Mouse (Mus musculus) cerebellum, adult 2 months (tissue): ENCODE results near the gene Homer1. TPM values are rescaled to one million over a fixed set of nuclear protein-coding genes. Genes with fewer than 3 reads are reported as not detected.

ENCODE experiments used
- DNase-seq, 2 experiments: peaks; one replicate each; pipeline ENCODE4 v3.0.0; 2021
- H3K27ac ChIP-seq: fragments of 200-500 bp; 2 replicates; pipeline ENCODE4 v1.5.1; 2012; ENCODE audit warnings: low read length, control low read depth, inconsistent platforms; ENCODE audit not compliant: insufficient read depth
- H3K27me3 ChIP-seq: fragments of 200-500 bp; 2 replicates; pipeline ENCODE4 v1.6.1; 2012; ENCODE audit warnings: inconsistent platforms, mild to moderate bottlenecking, low read length, moderate library complexity; ENCODE audit not compliant: control insufficient read depth, insufficient read depth
- H3K4me1 ChIP-seq: fragments of 200-500 bp; 2 replicates; pipeline ENCODE4 v1.6.1; 2011; ENCODE audit warnings: low read length; ENCODE audit not compliant: control insufficient read depth, insufficient read depth
- H3K4me3 ChIP-seq: fragments of 200-500 bp; replicated peaks from 2 replicates; pipeline ENCODE3; 2011; ENCODE audit warnings: mild to moderate bottlenecking, low read depth, low read length, control low read depth; ENCODE audit not compliant: insufficient read depth
- CTCF ChIP-seq: fragments of 200-500 bp; IDR thresholded peaks from 2 replicates; pipeline ENCODE4 v1.5.1; 2011; ENCODE audit warnings: low read depth, mild to moderate bottlenecking, control low read depth, low read length, moderate library complexity, borderline replicate concordance; ENCODE audit not compliant: insufficient read depth
- POLR2A ChIP-seq: fragments of 200-500 bp; IDR thresholded peaks from 2 replicates; pipeline ENCODE4 v1.6.1; 2011; ENCODE audit warnings: low read length, control low read depth, borderline replicate concordance; ENCODE audit not compliant: insufficient read depth
- WGBS: fragments of 180-500 bp; shearing (Covaris S2); methylation state at CpG from one replicate; pipeline ENCODE4 v1.1.7; 2018; 5-methylcytosine and 5-hydroxymethylcytosine counted together
- polyA plus RNA-seq: library from polyadenylated mRNA; depleted of rRNA; stranded (reverse); fragments of >200 nt; gene quantifications from 2 replicates; pipeline ENCODE4 v1.2.3, GENCODE M21; 2012; rRNA removed

Gene Homer1
- polyA plus RNA-seq, 1 experiment, result 15.7 TPM

- WGBS, result 94% methylated on average over 5 of the region's 5 CpGs
- TF ChIP-seq CTCF, result no peak
- no peak for TF ChIP-seq POLR2A
- Histone ChIP-seq H3K4me1 (no peaks in the 10 kb centered on the region; the same call in none of the 2 replicates), H3K27me3 (no peaks in the 10 kb centered on the region), H3K4me3 (no peak overlapping the region), H3K27ac (no peak overlapping the region)
- DNase-seq, result no peak
Measured at GRCm38 (mm10) chr13:93415055-93415454, 115.6 kb downstream of the Homer1 start.

- Histone ChIP-seq H3K27me3 (no peaks in the 10 kb centered on the region), H3K4me1 (no peaks in the 10 kb centered on the region; the same call in none of the 2 replicates), H3K4me3 (no peak overlapping the region), H3K27ac (no peak overlapping the region)
- TF ChIP-seq CTCF (no peak), POLR2A (no peak)
- no peak for DNase-seq
- 91% methylated on average over 2 of the region's 2 CpGs for WGBS
Measured at GRCm38 (mm10) chr13:93418292-93418691, 118.9 kb downstream of the Homer1 start.

- H3K4me3 ChIP-seq, result no peak overlapping the region
- no peaks in the 10 kb centered on the region; the same call in none of the 2 replicates for H3K4me1 ChIP-seq
- no peaks in the 10 kb centered on the region for H3K27me3 ChIP-seq
- 27% methylated on average over 2 of the region's 2 CpGs for WGBS
- DNase-seq, result no peak
- H3K27ac ChIP-seq, result no peak overlapping the region
- TF ChIP-seq CTCF, result no peak
- no peak for TF ChIP-seq POLR2A
Measured at GRCm38 (mm10) chr13:93419779-93420178, 120.3 kb downstream of the Homer1 start.

GRCm38 (mm10) chr13:93423224-93423623, 123.8 kb downstream of the Homer1 start:
- Histone ChIP-seq H3K27ac (no peak overlapping the region), H3K27me3 (no peaks in the 10 kb centered on the region), H3K4me3 (no peak overlapping the region), H3K4me1 (no peaks in the 10 kb centered on the region; the same call in 1 of the 2 replicates)
- TF ChIP-seq POLR2A (no peak), CTCF (no peak)
- WGBS, result 83% methylated on average over 2 of the region's 2 CpGs
- no peak for DNase-seq

- TF ChIP-seq POLR2A (no peak), CTCF (no peak)
- no peak for DNase-seq
- Histone ChIP-seq H3K27ac (no peak overlapping the region), H3K27me3 (no peaks in the 10 kb centered on the region), H3K4me3 (no peak overlapping the region), H3K4me1 (no peaks in the 10 kb centered on the region; the same call in 1 of the 2 replicates)
- 92% methylated on average over 5 of the region's 5 CpGs for WGBS
Measured at GRCm38 (mm10) chr13:93427920-93428876, 128.8 kb downstream of the Homer1 start.

GRCm38 (mm10) chr13:93429205-93429604, 129.8 kb downstream of the Homer1 start:
- 36% methylated on average over 1 of the region's 1 CpGs for WGBS

GRCm38 (mm10) chr13:93440167-93440566, 140.7 kb downstream of the Homer1 start:
- Histone ChIP-seq H3K27me3 (no peaks in the 10 kb centered on the region), H3K27ac (no peak overlapping the region), H3K4me1 (no peaks in the 10 kb centered on the region), H3K4me3 (no peak overlapping the region)
- no peak for DNase-seq
- WGBS, result 95% methylated on average over 3 of the region's 3 CpGs
- TF ChIP-seq CTCF, result no peak
- TF ChIP-seq POLR2A, result no peak

More at GRCm38 (mm10) chr13:93429205-93429604, 129.8 kb downstream of the Homer1 start:
- DNase-seq, result peak in 1 of 2 experiments; percentile 26
- H3K4me1 ChIP-seq, result no peaks in the 10 kb centered on the region; the same call in 1 of the 2 replicates
- TF ChIP-seq POLR2A, result no peak
- TF ChIP-seq CTCF, result no peak
- H3K4me3 ChIP-seq, result no peak overlapping the region
- H3K27me3 ChIP-seq, result no peaks in the 10 kb centered on the region
- no peak overlapping the region for H3K27ac ChIP-seq

GRCm38 (mm10) chr13:93453275-93453674, 153.8 kb downstream of the Homer1 start:
- peaks cover 5% of the 10 kb centered on the region; the same call in 1 of the 2 replicates for H3K4me1 ChIP-seq
- TF ChIP-seq POLR2A, result no peak
- TF ChIP-seq CTCF, result no peak
- DNase-seq, result peak; percentile 70 to 80
- no peaks in the 10 kb centered on the region for H3K27me3 ChIP-seq
- H3K4me3 ChIP-seq, result no peak overlapping the region
- peak overlapping the region; percentile 40 for H3K27ac ChIP-seq
- WGBS, result 12% methylated on average over 6 of the region's 6 CpGs

Other genes with a start within 250 kb of the Homer1 start
- gene Cmya5, start 154.9 kb upstream of the Homer1 start, polyA plus RNA-seq, result 2.6 and 3.0 TPM in 2 replicates
- 33.3 and 34.1 TPM in 2 replicates for gene Tent2, start 107.2 kb upstream of the Homer1 start, polyA plus RNA-seq
- 16.7 and 17.6 TPM in 2 replicates for gene Jmy, start 200.2 kb downstream of the Homer1 start, polyA plus RNA-seq